Mouse (Mus musculus): ENCODE results near the gene Gm20388. TPM values are rescaled to one million over a fixed set of nuclear protein-coding genes. Genes with fewer than 3 reads are reported as not detected.
"Not testable (repeated sequence)": the region's sequence is repeated elsewhere in the genome, so short reads cannot be mapped to it uniquely, and the experiment has no call there.

The Gm20388 gene
- polyA plus RNA-seq, 1 experiment from 2014 or later = not detected

- H3K4me1 ChIP-seq (ENCODE audit: control insufficient read depth, insufficient read depth, low read length) = peaks cover 17% of the 10 kb centered on the region
- no peak overlapping the region for H3K9ac ChIP-seq (ENCODE audit: low read length)
- 37% methylated on average over 10 of the region's 10 CpGs for WGBS
Observed at GRCm38 (mm10) chr8:123518172-123518571, 3607.5 kb downstream of the Gm20388 start.

GRCm38 (mm10) chr8:123518667-123519066 is 3608.0 kb downstream of the Gm20388 start, which contains the start of gene Gas8:
TSS of gene Gas8 (plus strand) at chr8:123518834.
- Histone ChIP-seq H3K36me3 (ENCODE audit: control insufficient read depth, insufficient read depth, low read length) (no peaks in the 10 kb centered on the region), H3K9ac (ENCODE audit: low read length) (peak within 1 kb of the TSS; percentile 78), H3K4me1 (ENCODE audit: control insufficient read depth, insufficient read depth, low read length) (peaks cover 17% of the 10 kb centered on the region), H3K27me3 (ENCODE audit: control insufficient read depth, insufficient read depth, low read length) (peaks cover 5% of the 10 kb centered on the region; the same call in 1 of the 2 replicates), H3K4me3 (ENCODE audit: low read depth, low read length) (peak within 1 kb of the TSS; percentile 59), H3K27ac (replicated peaks; ENCODE audit: low read depth, low read length) (no peak within 1 kb of the TSS), H3K9me3 (ENCODE audit: control insufficient read depth, low read length) (no peaks in the 10 kb centered on the region), H3K4me2 (ENCODE audit: low read depth, severe bottlenecking) (peak within 1 kb of the TSS; percentile 86)
- DNase-seq (ENCODE audit: low spot score) (peak; percentile 94), ATAC-seq (ENCODE audit: insufficient number of reproducible peaks, low FRiP score, low TSS enrichment, low read depth) (peak; percentile 83)
- WGBS = under 1% methylated on average over 20 of the region's 20 CpGs

More at GRCm38 (mm10) chr8:123518172-123518571, 3607.5 kb downstream of the Gm20388 start:
- peak overlapping the region; percentile 26; the same call in 1 of the 2 replicates for H3K4me2 ChIP-seq (ENCODE audit: low read depth, severe bottlenecking)
- no peak overlapping the region for H3K27ac ChIP-seq (replicated peaks; ENCODE audit: low read depth, low read length)
- no peaks in the 10 kb centered on the region for H3K36me3 ChIP-seq (ENCODE audit: control insufficient read depth, insufficient read depth, low read length)
- DNase-seq (ENCODE audit: low spot score) (no peak), ATAC-seq (ENCODE audit: insufficient number of reproducible peaks, low FRiP score, low TSS enrichment, low read depth) (no peak)
- H3K9me3 ChIP-seq (ENCODE audit: control insufficient read depth, low read length) = no peaks in the 10 kb centered on the region
- H3K4me3 ChIP-seq (ENCODE audit: low read depth, low read length) = peak overlapping the region; percentile 59
- peaks cover 10% of the 10 kb centered on the region; the same call in 1 of the 2 replicates for H3K27me3 ChIP-seq (ENCODE audit: control insufficient read depth, insufficient read depth, low read length)

GRCm38 (mm10) chr8:123520048-123520447 is 3609.4 kb downstream of the Gm20388 start:
- not testable (repeated sequence) for H3K27ac ChIP-seq (replicated peaks; ENCODE audit: low read depth, low read length); H3K27me3 ChIP-seq (ENCODE audit: control insufficient read depth, insufficient read depth, low read length); H3K4me3 ChIP-seq (ENCODE audit: low read depth, low read length); H3K4me2 ChIP-seq (ENCODE audit: low read depth, severe bottlenecking); H3K4me1 ChIP-seq (ENCODE audit: control insufficient read depth, insufficient read depth, low read length); H3K9ac ChIP-seq (ENCODE audit: low read length); H3K9me3 ChIP-seq (ENCODE audit: control insufficient read depth, low read length); DNase-seq (ENCODE audit: low spot score); H3K36me3 ChIP-seq (ENCODE audit: control insufficient read depth, insufficient read depth, low read length); ATAC-seq (ENCODE audit: insufficient number of reproducible peaks, low FRiP score, low TSS enrichment, low read depth)
- WGBS = 93% methylated on average over 1 of the region's 1 CpGs

GRCm38 (mm10) chr8:123527720-123528489 is 3617.3 kb downstream of the Gm20388 start:
- no peak overlapping the region for H3K4me3 ChIP-seq (ENCODE audit: low read depth, low read length)
- no peak overlapping the region for H3K9ac ChIP-seq (ENCODE audit: low read length)
- no peak overlapping the region; the same call in 1 of the 2 replicates for H3K27ac ChIP-seq (replicated peaks; ENCODE audit: low read depth, low read length)
- H3K9me3 ChIP-seq (ENCODE audit: control insufficient read depth, low read length) = no peaks in the 10 kb centered on the region
- H3K27me3 ChIP-seq (ENCODE audit: control insufficient read depth, insufficient read depth, low read length) = no peaks in the 10 kb centered on the region
- no peak overlapping the region for H3K4me2 ChIP-seq (ENCODE audit: low read depth, severe bottlenecking)
- peaks cover 19% of the 10 kb centered on the region for H3K36me3 ChIP-seq (ENCODE audit: control insufficient read depth, insufficient read depth, low read length)
- 92% methylated on average over 25 of the region's 25 CpGs for WGBS
- DNase-seq (ENCODE audit: low spot score) = no peak
- ATAC-seq (ENCODE audit: insufficient number of reproducible peaks, low FRiP score, low TSS enrichment, low read depth) = no peak
- H3K4me1 ChIP-seq (ENCODE audit: control insufficient read depth, insufficient read depth, low read length) = no peaks in the 10 kb centered on the region

- no peaks in the 10 kb centered on the region for H3K4me1 ChIP-seq (ENCODE audit: control insufficient read depth, insufficient read depth, low read length)
- no peak for DNase-seq (ENCODE audit: low spot score)
- H3K27me3 ChIP-seq (ENCODE audit: control insufficient read depth, insufficient read depth, low read length) = 0 out of 2 replicates have a peak, but pooled peaks cover 5% of the 10 kb centered on the region
- peaks cover 8% of the 10 kb centered on the region for H3K36me3 ChIP-seq (ENCODE audit: control insufficient read depth, insufficient read depth, low read length)
- H3K4me2 ChIP-seq (ENCODE audit: low read depth, severe bottlenecking) = no peak overlapping the region
- no peak overlapping the region for H3K9ac ChIP-seq (ENCODE audit: low read length)
- no peak overlapping the region for H3K27ac ChIP-seq (replicated peaks; ENCODE audit: low read depth, low read length)
- H3K4me3 ChIP-seq (ENCODE audit: low read depth, low read length) = no peak overlapping the region
- 87% methylated on average over 9 of the region's 9 CpGs for WGBS
- ATAC-seq (ENCODE audit: insufficient number of reproducible peaks, low FRiP score, low TSS enrichment, low read depth) = peak; percentile 39; the same call in 1 of the 2 replicates
- no peaks in the 10 kb centered on the region for H3K9me3 ChIP-seq (ENCODE audit: control insufficient read depth, low read length)
Observed at GRCm38 (mm10) chr8:123536242-123536989, 3625.8 kb downstream of the Gm20388 start.

- WGBS = 18% methylated on average over 9 of the region's 10 CpGs
- H3K9ac ChIP-seq (ENCODE audit: low read length) = no peak overlapping the region
- no peak overlapping the region for H3K4me2 ChIP-seq (ENCODE audit: low read depth, severe bottlenecking)
- DNase-seq (ENCODE audit: low spot score) (no peak), ATAC-seq (ENCODE audit: insufficient number of reproducible peaks, low FRiP score, low TSS enrichment, low read depth) (no peak)
- H3K27me3 ChIP-seq (ENCODE audit: control insufficient read depth, insufficient read depth, low read length) = 0 out of 2 replicates have a peak, but pooled peaks cover 5% of the 10 kb centered on the region
- H3K4me3 ChIP-seq (ENCODE audit: low read depth, low read length) = no peak overlapping the region
- H3K9me3 ChIP-seq (ENCODE audit: control insufficient read depth, low read length) = no peaks in the 10 kb centered on the region
- H3K36me3 ChIP-seq (ENCODE audit: control insufficient read depth, insufficient read depth, low read length) = peaks cover 3% of the 10 kb centered on the region
- no peaks in the 10 kb centered on the region for H3K4me1 ChIP-seq (ENCODE audit: control insufficient read depth, insufficient read depth, low read length)
- H3K27ac ChIP-seq (replicated peaks; ENCODE audit: low read depth, low read length) = no peak overlapping the region
Observed at GRCm38 (mm10) chr8:123536990-123537380, 3626.3 kb downstream of the Gm20388 start.

- not testable (repeated sequence) for H3K9ac ChIP-seq (ENCODE audit: low read length); H3K4me3 ChIP-seq (ENCODE audit: low read depth, low read length); DNase-seq (ENCODE audit: low spot score); H3K9me3 ChIP-seq (ENCODE audit: control insufficient read depth, low read length); H3K4me1 ChIP-seq (ENCODE audit: control insufficient read depth, insufficient read depth, low read length); H3K27me3 ChIP-seq (ENCODE audit: control insufficient read depth, insufficient read depth, low read length); H3K36me3 ChIP-seq (ENCODE audit: control insufficient read depth, insufficient read depth, low read length); H3K27ac ChIP-seq (replicated peaks; ENCODE audit: low read depth, low read length); ATAC-seq (ENCODE audit: insufficient number of reproducible peaks, low FRiP score, low TSS enrichment, low read depth); H3K4me2 ChIP-seq (ENCODE audit: low read depth, severe bottlenecking)
- 63% methylated on average over 3 of the region's 14 CpGs for WGBS
Observed at GRCm38 (mm10) chr8:123537641-123538040, 3627.0 kb downstream of the Gm20388 start.

GRCm38 (mm10) chr8:123564221-123564620 is 3653.6 kb downstream of the Gm20388 start:
- not testable (repeated sequence) for H3K36me3 ChIP-seq (ENCODE audit: control insufficient read depth, insufficient read depth, low read length); H3K4me2 ChIP-seq (ENCODE audit: low read depth, severe bottlenecking); H3K4me1 ChIP-seq (ENCODE audit: control insufficient read depth, insufficient read depth, low read length); H3K27me3 ChIP-seq (ENCODE audit: control insufficient read depth, insufficient read depth, low read length); H3K4me3 ChIP-seq (ENCODE audit: low read depth, low read length); H3K9me3 ChIP-seq (ENCODE audit: control insufficient read depth, low read length); DNase-seq (ENCODE audit: low spot score); H3K27ac ChIP-seq (replicated peaks; ENCODE audit: low read depth, low read length); H3K9ac ChIP-seq (ENCODE audit: low read length); ATAC-seq (ENCODE audit: insufficient number of reproducible peaks, low FRiP score, low TSS enrichment, low read depth)
- no CpG with 5 or more reads among the region's 45 CpGs for WGBS
